Mouse (Mus musculus) C2C12 (cell line): Measurements from ENCODE around the gene Zcchc13.

ENCODE experiments used
- CEBPB ChIP-seq: IDR thresholded peaks from one replicate; pipeline ENCODE4 v1.6.1; 2011; ENCODE audit warnings: low read depth, mild to moderate bottlenecking, control low read depth, moderate library complexity
- CTCF ChIP-seq: IDR thresholded peaks from one replicate; pipeline ENCODE4 v1.5.1; 2011; ENCODE audit not compliant: control insufficient read depth, insufficient read depth, insufficient read length
- FOSL1 ChIP-seq: IDR thresholded peaks from one replicate; pipeline ENCODE4 v1.8.0; 2011; ENCODE audit warnings: mild to moderate bottlenecking, low read length; ENCODE audit not compliant: poor library complexity, insufficient read depth, severe bottlenecking
- MAX ChIP-seq: IDR thresholded peaks from one replicate; pipeline ENCODE4 v1.6.1; 2011; ENCODE audit warnings: mild to moderate bottlenecking, control low read depth
- MYOD1 ChIP-seq: IDR thresholded peaks from one replicate; pipeline ENCODE4 v1.6.1; 2011; ENCODE audit warnings: low read depth; ENCODE audit not compliant: control insufficient read depth, insufficient read length
- MYOG ChIP-seq: IDR thresholded peaks from one replicate; pipeline ENCODE4 v1.6.1; 2011; ENCODE audit not compliant: control insufficient read depth, insufficient read length; ENCODE audit errors: extremely low read depth
- USF1 ChIP-seq: IDR thresholded peaks from one replicate; pipeline ENCODE4 v1.6.1; 2011; ENCODE audit warnings: low read depth, mild to moderate bottlenecking, control low read depth, moderate library complexity

DNA sequence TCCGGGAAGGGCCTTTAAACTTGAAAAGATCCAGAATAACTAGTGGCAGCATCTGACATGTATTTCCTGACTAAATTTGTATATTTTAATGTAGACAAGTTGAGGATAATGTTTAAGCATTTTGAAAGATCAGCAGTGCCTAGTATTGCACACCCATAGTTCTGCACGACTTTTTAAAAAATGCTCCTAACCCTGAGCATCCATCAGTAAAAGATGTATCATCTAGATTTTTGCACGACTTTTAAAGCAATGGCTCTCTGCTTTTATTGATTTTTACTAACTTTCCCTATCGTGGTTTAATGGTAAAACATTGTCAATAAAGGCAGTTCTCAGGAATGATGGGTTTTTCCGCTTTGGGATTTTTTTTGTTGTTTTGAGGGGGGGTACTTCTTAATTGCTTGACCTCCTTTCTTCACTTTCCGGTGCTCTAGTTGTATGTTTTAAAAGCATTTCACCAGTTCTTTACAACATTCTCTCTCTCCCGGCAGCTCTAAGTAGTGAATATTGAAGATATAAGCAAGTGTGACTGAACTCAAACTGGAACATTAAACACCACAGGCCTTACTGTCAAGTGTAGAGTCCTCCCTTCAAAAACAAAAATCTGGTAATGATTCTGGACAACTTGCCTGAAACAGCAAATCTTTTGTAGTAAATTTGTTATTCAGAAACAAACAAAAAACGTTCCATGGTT is 12.8 kb upstream of the Zcchc13 start:
- TF ChIP-seq CEBPB (no peak), MAX (no peak), CTCF (no peak), USF1 (no peak), MYOD1 (no peak), MYOG (no peak), FOSL1 (no peak)
